Mouse (Mus musculus) heart, postnatal 10 days (tissue): ENCODE measurements around the gene Ppp1r3d. TPM values are rescaled to one million over a fixed set of nuclear protein-coding genes. Genes with fewer than 3 reads are reported as not detected.

ENCODE experiments used
- DNase-seq, 2 experiments: peaks; one replicate each; pipeline ENCODE4 v3.0.0; 2021
- intact Hi-C: fragments of 180-260 bp; cut with DNase I; formaldehyde crosslinking; loops from one replicate; pipeline ENCODE4 v1.15.1; 2025
- total RNA-seq, 2 experiments: library from RNA; stranded (reverse); gene quantifications; 2 replicates each; pipeline ENCODE4 v1.2.3; 2021

The Ppp1r3d gene
- total RNA-seq, 2 experiments from 2014 or later = 24.1 to 29.6 TPM

DNA sequence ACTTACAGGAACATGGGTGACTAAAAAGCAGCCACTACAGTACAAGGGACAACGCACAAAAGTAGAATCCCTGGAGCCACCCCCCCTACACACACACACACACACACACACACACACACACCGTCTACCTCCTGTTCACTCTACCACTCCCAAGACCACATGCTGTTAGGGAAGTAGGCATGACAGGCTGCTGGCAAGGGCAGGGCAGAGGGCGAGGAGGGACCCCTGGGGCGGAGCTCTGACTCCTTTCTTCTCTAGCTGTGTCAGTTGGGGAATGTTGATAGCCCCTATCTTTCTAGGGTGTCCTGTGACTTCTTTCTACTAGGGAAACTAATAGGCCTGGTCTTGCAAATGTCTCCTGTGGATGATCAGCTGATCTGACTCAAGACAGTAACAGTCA, 2.7 kb upstream of the Ppp1r3d start:
- peak in 1 of 2 experiments; percentile 40 for DNase-seq
- intact Hi-C loops = no loop called here

DNA sequence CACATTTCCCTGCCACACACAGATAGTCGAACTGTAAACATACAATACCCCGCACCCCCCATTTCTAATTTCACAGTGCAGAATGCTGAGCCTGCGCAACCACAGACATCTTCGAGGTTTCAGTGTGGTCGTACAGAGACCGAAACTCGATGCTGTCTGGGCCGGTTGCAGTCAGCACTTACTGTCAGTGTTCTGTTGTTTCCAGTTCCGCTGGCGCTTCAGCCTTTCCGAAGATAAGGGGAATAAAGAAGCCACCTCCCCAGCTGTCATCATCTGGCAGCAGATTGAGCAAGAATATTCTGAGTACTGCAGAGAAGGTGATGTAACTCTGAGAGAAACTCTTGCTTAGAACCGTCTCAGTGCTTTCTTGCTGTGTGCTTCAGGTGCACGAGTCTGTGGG, 2.2 kb upstream of the Ppp1r3d start:
- DNase-seq = peak; percentile 46 to 55
- intact Hi-C loops = no loop called here

DNA sequence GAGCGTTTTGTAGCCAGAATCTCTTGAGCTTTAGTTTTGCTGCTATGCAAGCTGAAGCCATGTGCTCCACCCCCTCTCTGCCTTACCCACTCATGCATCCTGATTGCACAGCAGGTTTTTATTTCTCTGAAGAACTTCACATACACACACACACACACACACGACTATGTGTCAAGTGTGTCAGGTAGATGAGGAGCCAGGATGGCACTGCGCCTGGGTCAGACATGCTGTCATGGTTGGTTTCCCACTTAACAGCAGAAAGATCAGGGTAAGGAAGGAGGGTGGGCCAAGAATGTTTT, 827 bp upstream of the Ppp1r3d start:
- DNase-seq = no peak
- intact Hi-C loops = no loop called here

DNA sequence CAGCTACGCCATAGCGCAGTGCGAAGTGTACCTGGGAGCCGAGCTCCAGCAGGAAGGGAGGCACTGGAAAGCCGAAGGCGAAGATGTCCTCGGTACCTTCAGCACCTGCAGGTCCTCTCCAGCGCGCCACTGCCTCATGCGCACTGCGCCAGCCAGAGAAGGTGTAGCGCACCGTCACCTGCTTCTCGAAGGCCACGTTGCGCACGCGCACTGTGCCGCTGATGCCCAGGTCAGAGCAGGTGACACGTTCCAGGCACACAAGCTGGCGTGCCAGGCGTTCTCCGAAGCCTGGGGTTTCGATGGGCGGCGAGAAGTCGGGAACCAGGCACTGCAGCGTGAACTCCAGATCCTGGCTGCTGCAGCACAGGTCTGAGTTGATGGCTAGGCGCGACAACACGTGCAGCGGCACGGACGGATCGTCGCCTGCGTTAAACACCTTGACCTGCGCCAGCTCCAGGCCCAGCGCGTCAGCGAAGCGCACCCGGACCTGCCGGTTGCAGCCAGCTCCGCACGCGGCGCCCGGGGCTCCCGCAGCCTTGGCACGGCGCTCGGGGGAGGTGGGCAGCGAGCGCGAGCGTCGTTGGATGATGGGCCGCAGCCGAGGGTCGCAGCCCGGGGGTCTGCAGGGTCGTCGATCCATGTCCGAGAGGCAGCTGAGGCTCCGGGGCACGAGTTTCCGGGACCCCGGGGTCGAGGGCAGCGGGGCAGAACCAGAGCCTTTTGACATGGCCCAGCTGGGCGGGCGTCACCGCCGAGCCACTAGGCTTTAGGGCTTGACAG, 601 bp downstream of the Ppp1r3d start:
- intact Hi-C loops = no loop called here
- peak; percentile 69 to 70 for DNase-seq

DNA sequence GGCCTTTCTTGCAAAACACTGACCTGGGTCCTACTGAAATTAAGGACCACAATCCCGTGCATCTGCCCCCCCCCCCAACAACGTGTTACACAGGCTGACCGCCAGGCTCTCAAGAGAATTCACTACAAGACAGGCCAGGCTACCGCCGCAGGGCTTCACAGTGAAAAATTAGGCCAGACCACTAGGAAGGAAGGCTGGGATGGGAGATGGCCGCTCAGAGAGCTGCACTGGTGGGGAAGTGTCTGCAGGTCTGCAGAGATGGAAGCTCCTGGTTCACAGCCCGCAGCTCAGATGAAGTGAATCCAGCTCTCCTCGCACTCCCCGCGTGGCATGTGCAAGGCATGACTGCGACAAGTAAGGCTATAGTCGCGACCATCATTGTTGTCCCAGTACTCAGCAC, 1.2 kb downstream of the Ppp1r3d start:
- intact Hi-C loops = no loop called here

DNA sequence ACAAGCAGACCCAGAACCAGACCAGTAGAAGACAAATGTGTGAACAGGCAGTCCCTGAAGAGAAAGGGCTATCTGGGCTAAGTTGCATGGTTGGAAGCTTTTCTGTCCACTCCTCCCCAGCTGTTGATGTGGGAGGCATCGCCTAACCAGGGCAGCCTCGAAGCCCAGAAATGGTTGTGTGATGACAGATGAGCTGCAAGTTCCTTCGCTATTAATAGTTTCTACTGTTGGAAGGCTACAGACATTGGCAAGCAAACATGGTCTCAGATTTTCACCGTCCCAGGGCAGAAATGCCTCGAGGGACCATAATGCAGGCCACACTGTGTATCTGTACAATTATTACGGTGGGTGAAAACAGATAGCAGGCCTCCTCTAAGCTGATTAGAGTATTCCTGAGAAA, 1.7 kb downstream of the Ppp1r3d start:
- intact Hi-C loops = no loop called here

More for the DNA sequence above, 1.2 kb downstream of the Ppp1r3d start:
- DNase-seq = peak in 1 of 2 experiments; percentile 48

DNA sequence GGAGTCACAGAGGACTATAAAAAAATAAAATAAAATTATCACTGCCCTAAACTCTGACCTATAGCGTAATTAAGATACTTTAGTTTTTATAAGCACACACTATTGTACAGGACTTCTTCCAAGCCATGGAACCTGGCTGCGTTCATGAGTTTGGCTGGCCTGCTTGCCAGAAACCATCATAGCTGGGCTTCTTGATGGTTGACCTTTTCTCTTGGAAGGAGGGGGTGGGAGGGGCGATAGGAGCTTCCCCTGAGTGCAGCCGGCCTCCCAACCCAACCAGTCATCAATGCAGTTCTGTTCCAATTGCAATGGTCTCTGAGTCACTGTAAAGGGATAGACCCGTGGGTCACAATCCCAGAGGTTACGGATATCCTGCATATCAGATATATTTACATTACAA, 4.0 kb downstream of the Ppp1r3d start:
- intact Hi-C loops = no loop called here
- no peak for DNase-seq

More for the DNA sequence above, 1.7 kb downstream of the Ppp1r3d start:
- peak; percentile 82 to 86 for DNase-seq

DNA sequence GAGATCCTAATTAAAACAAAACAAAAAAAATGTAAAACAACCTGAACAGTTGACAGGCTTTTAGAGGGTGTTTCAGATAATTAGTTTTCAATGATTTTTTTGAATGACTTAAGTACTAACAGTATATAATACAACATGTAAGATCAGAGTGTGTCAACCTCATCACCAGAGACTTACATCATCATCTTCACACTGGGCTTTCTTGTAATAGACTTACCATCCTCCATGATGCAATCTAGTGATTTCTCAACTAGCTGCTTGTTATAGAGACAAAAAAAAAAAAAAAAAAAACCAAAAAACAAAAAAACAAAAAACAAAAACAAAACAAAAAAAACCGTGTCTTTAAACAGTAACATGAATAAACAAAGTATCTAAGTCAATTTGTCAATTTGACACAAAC, 5.2 kb downstream of the Ppp1r3d start:
- no peak for DNase-seq
- intact Hi-C loops = no loop called here

DNA sequence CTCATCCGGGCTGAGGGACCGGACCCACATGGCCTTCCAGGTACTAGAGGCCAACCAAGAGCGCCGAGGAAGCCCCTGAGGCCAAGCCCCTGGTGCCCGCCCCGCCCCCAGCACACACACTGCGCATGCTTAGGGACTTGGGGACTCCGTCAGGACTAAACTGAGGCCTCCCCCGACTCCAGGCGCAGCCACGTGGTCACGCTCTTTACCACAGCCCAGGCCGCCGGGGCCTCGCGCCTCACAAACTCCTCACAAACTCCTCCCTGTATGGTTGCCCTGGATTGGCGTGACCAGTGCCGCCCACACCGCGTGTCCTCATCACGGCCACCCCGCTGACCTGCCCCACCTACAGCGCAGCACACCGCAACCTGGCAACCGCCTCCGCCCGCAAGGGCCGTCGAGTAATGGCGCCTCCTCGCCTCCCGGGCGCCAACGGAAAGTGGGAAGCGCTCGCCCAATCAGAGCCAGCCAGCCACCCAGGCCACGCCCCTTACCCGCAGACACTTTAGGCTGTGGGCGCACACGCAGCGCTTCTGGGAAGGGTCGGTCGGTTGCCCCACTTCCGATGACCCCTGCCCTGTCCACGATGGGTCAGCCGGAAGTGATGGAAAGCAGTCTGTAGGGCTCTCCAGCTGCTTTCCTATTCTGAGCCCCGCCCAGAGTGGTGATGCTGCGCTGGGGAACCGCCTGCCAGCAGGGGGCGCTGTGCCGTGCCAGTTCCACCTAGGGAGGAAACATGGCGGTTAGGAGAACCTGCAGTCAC, 7.0 kb downstream of the Ppp1r3d start, which contains the start of gene Sycp2:
Gene Sycp2, minus strand, starts transcription at position 633 of the 763 bp plus-strand sequence.
- DNase-seq = no peak
- intact Hi-C loops = no loop called here

Other genes starting within 250 kb of the Ppp1r3d start
- gene Sycp2, start 6.8 kb downstream of the Ppp1r3d start, total RNA-seq = 1 to 10 TPM; 1.7 to 2.6 TPM
- gene Fam217b, start 52 bp upstream of the Ppp1r3d start, total RNA-seq = 10 to 100 TPM; 12.9 to 17.4 TPM
- gene Cdh26, start 16.1 kb upstream of the Ppp1r3d start, total RNA-seq = under 1 TPM; 0.32 to 0.60 TPM